Mouse (Mus musculus) ovary, postnatal 14 days (tissue): ENCODE results near the gene Atg7.

Experiments
- DNase-seq: peaks from one replicate; pipeline ENCODE4 v3.0.0; 2022; ENCODE audit warnings: low spot score

The Atg7 gene

DNA sequence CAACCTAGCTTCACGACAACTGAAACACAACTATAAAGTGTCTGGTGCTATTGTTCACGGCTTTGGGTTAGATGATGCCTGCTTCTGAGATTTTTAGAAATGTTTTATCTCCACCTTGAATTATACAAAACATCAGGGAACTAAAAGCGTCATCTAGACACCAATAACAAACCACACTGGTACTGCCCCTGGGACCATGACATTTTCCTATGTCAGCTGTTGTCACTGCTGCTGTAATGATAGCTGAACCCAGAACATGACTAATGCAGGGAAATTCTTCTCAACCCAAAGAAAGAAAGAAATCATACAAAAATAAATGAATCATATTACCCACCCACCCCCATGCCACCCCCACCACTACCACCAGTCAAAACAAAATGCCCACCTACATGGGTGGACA, 261.9 kb downstream of the Atg7 start:
- no peak for DNase-seq

DNA sequence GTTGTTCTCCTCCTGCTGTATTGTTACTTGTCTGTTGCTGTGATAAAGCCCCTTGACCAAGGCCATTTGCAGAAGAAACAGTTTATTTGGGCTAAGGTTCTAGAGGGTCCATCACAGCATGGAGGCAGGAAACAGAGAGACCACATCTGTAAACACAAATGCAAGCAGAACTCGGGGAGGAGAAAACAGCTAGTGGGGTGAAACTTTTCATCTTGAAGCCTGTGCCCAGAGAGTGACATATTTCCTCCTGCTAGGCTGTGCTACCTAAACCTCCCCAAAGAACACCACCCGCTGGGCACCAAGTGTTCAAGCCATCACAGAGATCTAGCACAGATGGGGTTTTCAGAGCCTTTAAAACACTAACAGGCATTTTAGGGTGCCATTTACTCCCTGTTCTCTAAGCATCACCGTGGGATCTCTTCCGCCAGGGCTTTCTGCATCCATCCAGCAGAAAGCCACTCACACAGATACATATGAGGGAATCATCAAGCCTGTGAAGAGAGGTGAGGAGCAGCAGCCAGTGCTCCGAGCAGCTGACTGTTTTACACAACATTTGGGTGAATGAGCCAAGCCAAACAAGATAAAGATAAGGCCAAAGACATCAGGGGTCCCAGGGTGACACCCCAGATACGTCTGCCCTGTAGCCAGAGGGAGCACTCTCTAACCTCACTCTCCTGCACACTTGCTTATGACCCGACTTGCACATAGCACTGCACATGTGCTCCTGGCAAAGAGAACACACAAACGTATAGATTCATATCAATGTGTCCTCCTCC, 262.5 kb downstream of the Atg7 start:
- DNase-seq: no peak

DNA sequence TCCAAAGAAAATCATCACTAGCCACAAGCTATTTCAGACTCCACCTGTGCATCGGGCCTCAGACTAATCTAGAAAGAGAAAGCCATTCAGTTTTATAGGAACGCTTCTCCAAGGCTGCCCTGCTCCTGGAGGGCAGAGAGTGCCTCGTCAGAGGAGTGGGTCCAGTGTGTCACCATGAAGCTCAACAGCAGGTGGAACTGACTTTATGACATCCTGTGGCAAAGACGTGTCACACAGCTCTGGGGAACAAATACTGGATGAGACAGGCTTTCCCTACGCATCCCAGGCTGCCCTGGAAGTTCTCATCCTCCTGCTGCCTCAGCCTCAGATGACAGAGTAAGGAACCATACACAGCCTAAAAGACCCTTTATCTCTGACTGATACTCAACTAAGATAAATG, 263.3 kb downstream of the Atg7 start:
- DNase-seq: no peak

DNA sequence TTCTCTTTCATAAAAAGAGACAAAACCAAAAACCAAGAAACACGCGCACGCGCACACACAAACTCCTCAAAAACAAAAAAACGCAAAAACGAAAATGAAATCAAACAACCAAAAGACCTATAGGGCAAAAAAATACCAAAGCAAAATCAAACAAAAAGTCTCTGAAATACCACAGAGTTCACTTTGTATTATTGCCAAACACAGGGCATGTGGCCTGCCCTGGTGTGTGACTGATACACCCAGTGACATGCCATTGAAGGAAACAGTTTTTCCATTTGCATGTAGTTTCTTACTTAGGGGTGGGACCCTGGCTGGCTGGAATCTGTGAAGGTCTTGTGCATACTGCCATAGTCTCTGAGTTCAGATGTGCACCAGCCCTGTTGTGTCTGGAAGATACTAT, 264.6 kb downstream of the Atg7 start:
- DNase-seq: no peak

DNA sequence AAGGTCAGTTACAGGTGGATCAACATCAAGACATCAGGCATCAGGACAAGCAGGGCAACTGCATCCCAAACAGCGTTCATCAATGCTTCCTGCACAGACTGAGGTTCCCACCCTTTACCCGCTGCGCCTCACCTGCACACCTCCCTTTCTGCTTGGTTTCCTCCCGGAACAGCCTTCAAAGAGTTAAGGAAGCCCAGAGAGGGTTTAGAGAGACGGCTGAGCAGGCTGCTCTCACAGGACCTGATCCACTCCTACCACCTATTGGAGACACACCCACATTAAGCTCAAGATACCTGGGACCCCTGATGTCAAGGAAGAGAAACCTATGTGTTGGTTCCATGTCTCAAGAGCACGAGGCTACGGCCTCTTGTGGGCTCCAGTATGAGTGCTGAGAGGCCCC, 266.9 kb downstream of the Atg7 start:
- DNase-seq: no peak
